Mouse (Mus musculus) liver, embryonic 11.5 days (tissue): ENCODE results near the gene Fam180a. TPM values are rescaled to one million over a fixed set of nuclear protein-coding genes. Genes with fewer than 3 reads are reported as not detected.

Experiments
- ATAC-seq: fragments of 200-750 bp; cut with Nextera tagmentation; replicated peaks from 2 replicates; pipeline ENCODE4 v1.8.0; 2017; ENCODE audit warnings: moderate number of reproducible peaks, mild to moderate bottlenecking, moderate TSS enrichment, moderate library complexity; ENCODE audit not compliant: low FRiP score
- DNase-seq: peaks from one replicate; pipeline ENCODE4 v3.0.0-alpha.2; 2017; ENCODE audit warnings: low spot score
- H3K27ac ChIP-seq: fragments of 300-500 bp; sonication (generic); 2 replicates; pipeline ENCODE4 v1.5.1; 2014; ENCODE audit warnings: mild to moderate bottlenecking, low read depth, low read length, control low read depth
- H3K27me3 ChIP-seq: fragments of 300-500 bp; sonication (generic); replicated peaks from 2 replicates; pipeline ENCODE4 v1.6.1; 2014; ENCODE audit warnings: low read length, mixed read lengths; ENCODE audit not compliant: control insufficient read depth, insufficient read depth
- H3K36me3 ChIP-seq: fragments of 300-500 bp; sonication (generic); 2 replicates; pipeline ENCODE4 v1.6.1; 2014; ENCODE audit warnings: mild to moderate bottlenecking, low read length, moderate library complexity, mixed read lengths; ENCODE audit not compliant: control insufficient read depth, insufficient read depth
- H3K4me1 ChIP-seq: fragments of 300-500 bp; sonication (generic); replicated peaks from 2 replicates; pipeline ENCODE4 v1.6.1; 2014; ENCODE audit warnings: low read length, mixed read lengths; ENCODE audit not compliant: control insufficient read depth, insufficient read depth
- H3K4me2 ChIP-seq: fragments of 300-500 bp; sonication (generic); 2 replicates; pipeline ENCODE4 v1.6.1; 2014; ENCODE audit warnings: mild to moderate bottlenecking, control low read depth, moderate library complexity
- H3K4me3 ChIP-seq: fragments of 300-500 bp; sonication (generic); 2 replicates; pipeline ENCODE4 v1.5.1; 2014; ENCODE audit warnings: low read depth, low read length, control low read depth
- H3K9ac ChIP-seq: fragments of 300-500 bp; sonication (generic); 2 replicates; pipeline ENCODE4 v1.6.1; 2014; ENCODE audit warnings: low read depth, low read length, control low read depth
- H3K9me3 ChIP-seq: fragments of 300-500 bp; sonication (generic); 2 replicates; pipeline ENCODE4 v1.6.1; 2016; ENCODE audit warnings: low read length, inconsistent platforms, mixed read lengths; ENCODE audit not compliant: control insufficient read depth
- WGBS: fragments of 180-500 bp; shearing (Covaris S2); extraction: QIAGEN DNeasy Blood & Tissue Kit; methylation state at CpG from one replicate; pipeline ENCODE4 v1.1.7; 2014; 5-methylcytosine and 5-hydroxymethylcytosine counted together
- polyA plus RNA-seq: library from polyadenylated mRNA; unstranded; fragments of >200 nt; fragmentation: Nextera tagmentation; extraction: Ambion mirVana; gene quantifications from 2 replicates; pipeline ENCODE4 v1.2.1, GENCODE M21; 2014

The Fam180a gene
- polyA plus RNA-seq, 1 experiment from 2014 or later, result not detected

GRCm38 (mm10) chr6:35288114-35288761 is 37.7 kb downstream of the Fam180a start:
- Histone ChIP-seq H3K36me3 (no peaks in the 10 kb centered on the region), H3K4me1 (no peaks in the 10 kb centered on the region; the same call in 1 of the 2 replicates), H3K4me3 (no peak overlapping the region), H3K27me3 (no peaks in the 10 kb centered on the region), H3K4me2 (no peak overlapping the region), H3K9me3 (no peaks in the 10 kb centered on the region), H3K9ac (no peak overlapping the region), H3K27ac (no peak overlapping the region)
- ATAC-seq, result no peak
- DNase-seq, result no peak
- WGBS, result 69% methylated on average over 11 of the region's 11 CpGs

GRCm38 (mm10) chr6:35279306-35279705 is 46.6 kb downstream of the Fam180a start:
- no peaks in the 10 kb centered on the region for H3K4me1 ChIP-seq
- H3K4me2 ChIP-seq, result no peak overlapping the region
- H3K27me3 ChIP-seq, result no peaks in the 10 kb centered on the region
- H3K36me3 ChIP-seq, result no peaks in the 10 kb centered on the region
- ATAC-seq (no peak), DNase-seq (no peak)
- 68% methylated on average over 10 of the region's 10 CpGs for WGBS
- H3K4me3 ChIP-seq, result no peak overlapping the region
- no peak overlapping the region for H3K9ac ChIP-seq
- H3K9me3 ChIP-seq, result no peaks in the 10 kb centered on the region
- no peak overlapping the region for H3K27ac ChIP-seq

- Histone ChIP-seq H3K27ac (no peak overlapping the region), H3K36me3 (no peaks in the 10 kb centered on the region), H3K9me3 (no peaks in the 10 kb centered on the region), H3K4me2 (no peak overlapping the region), H3K9ac (no peak overlapping the region), H3K4me1 (no peaks in the 10 kb centered on the region), H3K27me3 (no peaks in the 10 kb centered on the region), H3K4me3 (no peak overlapping the region)
- ATAC-seq (no peak), DNase-seq (no peak)
- WGBS, result 61% methylated on average over 9 of the region's 10 CpGs
Measured at GRCm38 (mm10) chr6:35277903-35278587, 47.9 kb downstream of the Fam180a start.

DNA sequence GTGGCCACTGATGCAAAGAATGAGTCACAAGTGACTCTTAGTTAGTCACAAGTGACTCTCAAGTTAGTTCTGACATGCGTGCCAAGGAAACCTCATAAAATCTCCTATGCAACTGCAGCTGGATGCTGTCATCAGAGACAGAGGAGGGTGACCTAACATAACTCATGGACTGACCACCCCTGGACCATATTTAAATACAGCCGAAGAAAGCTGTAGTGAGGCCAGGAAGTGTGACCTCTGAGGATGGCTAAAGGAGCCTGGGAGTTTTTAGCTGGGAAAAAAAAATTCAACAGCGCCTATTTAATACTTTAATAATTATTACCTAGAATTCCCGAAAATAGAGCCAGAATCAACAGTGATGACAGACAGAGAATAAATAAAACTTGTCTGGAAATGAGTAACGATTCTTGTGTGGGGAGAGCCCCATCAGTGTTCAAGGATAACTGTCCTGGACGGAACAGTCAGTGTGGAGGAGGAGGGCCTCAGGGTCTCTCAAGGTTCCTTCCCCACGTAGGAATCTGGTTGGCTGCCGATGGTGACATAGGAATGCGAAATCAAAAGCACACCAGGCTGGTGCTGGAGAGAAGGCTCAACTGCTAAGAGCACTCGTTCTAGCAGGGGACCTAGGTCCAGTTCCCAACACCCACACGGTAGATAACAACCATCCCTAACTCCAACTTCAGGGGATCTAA is 52.4 kb downstream of the Fam180a start:
- Histone ChIP-seq H3K4me1 (no peaks in the 10 kb centered on the region), H3K4me3 (no peak overlapping the region), H3K4me2 (no peak overlapping the region), H3K27me3 (no peaks in the 10 kb centered on the region), H3K36me3 (no peaks in the 10 kb centered on the region), H3K9me3 (no peaks in the 10 kb centered on the region), H3K9ac (no peak overlapping the region), H3K27ac (no peak overlapping the region)
- DNase-seq, result no peak
- WGBS, result 73% methylated on average over 11 of the region's 11 CpGs
- ATAC-seq, result no peak

- no peaks in the 10 kb centered on the region for H3K27me3 ChIP-seq
- H3K4me1 ChIP-seq, result no peaks in the 10 kb centered on the region
- H3K9ac ChIP-seq, result no peak overlapping the region
- no peaks in the 10 kb centered on the region for H3K36me3 ChIP-seq
- H3K4me2 ChIP-seq, result no peak overlapping the region
- H3K27ac ChIP-seq, result no peak overlapping the region
- no peaks in the 10 kb centered on the region for H3K9me3 ChIP-seq
- H3K4me3 ChIP-seq, result no peak overlapping the region
- ATAC-seq, result no peak
- 83% methylated on average over 20 of the region's 20 CpGs for WGBS
- DNase-seq, result no peak
Measured at GRCm38 (mm10) chr6:35271868-35272765, 53.8 kb downstream of the Fam180a start.

GRCm38 (mm10) chr6:35271094-35271855 is 54.7 kb downstream of the Fam180a start:
- no peaks in the 10 kb centered on the region for H3K27me3 ChIP-seq
- WGBS, result 85% methylated on average over 12 of the region's 12 CpGs
- H3K9me3 ChIP-seq, result no peaks in the 10 kb centered on the region
- DNase-seq, result no peak
- ATAC-seq, result no peak
- no peaks in the 10 kb centered on the region for H3K4me1 ChIP-seq
- H3K4me2 ChIP-seq, result no peak overlapping the region
- H3K4me3 ChIP-seq, result no peak overlapping the region
- no peak overlapping the region for H3K27ac ChIP-seq
- no peaks in the 10 kb centered on the region for H3K36me3 ChIP-seq
- H3K9ac ChIP-seq, result no peak overlapping the region

GRCm38 (mm10) chr6:35269643-35270042 is 56.3 kb downstream of the Fam180a start:
- Histone ChIP-seq H3K9ac (no peak overlapping the region), H3K9me3 (no peaks in the 10 kb centered on the region), H3K4me2 (no peak overlapping the region), H3K4me1 (no peaks in the 10 kb centered on the region), H3K27ac (no peak overlapping the region), H3K27me3 (no peaks in the 10 kb centered on the region), H3K36me3 (no peaks in the 10 kb centered on the region), H3K4me3 (no peak overlapping the region)
- WGBS, result 65% methylated on average over 13 of the region's 13 CpGs
- DNase-seq, result no peak
- no peak for ATAC-seq

DNA sequence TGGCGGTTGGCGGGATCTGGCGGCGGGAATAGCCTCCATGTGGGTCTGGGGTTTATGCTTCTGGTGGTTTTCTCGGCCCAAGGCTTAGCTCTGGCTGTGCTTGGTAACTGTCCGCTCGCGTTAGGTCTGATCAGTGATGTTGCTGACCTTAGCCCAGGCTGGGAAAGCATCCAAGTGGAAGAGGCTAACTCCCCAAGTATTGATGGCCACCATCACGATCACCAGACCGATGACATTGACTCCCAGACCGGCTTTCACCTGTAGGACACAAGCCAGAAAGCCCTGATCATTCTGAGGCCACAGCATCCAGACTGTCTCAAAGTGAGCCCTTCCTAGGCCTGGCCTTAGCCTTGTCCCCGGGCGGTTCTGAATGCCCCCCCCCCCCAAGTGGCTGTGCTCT is 57.2 kb downstream of the Fam180a start:
- no peak overlapping the region for H3K4me3 ChIP-seq

More for the DNA sequence above, 57.2 kb downstream of the Fam180a start:
- Histone ChIP-seq H3K4me2 (no peak overlapping the region), H3K9ac (no peak overlapping the region), H3K27ac (no peak overlapping the region), H3K4me1 (no peaks in the 10 kb centered on the region), H3K27me3 (no peaks in the 10 kb centered on the region), H3K9me3 (no peaks in the 10 kb centered on the region), H3K36me3 (0 out of 2 replicates have a peak, but pooled peaks cover under 1% of the 10 kb centered on the region)
- no peak for ATAC-seq
- 91% methylated on average over 13 of the region's 13 CpGs for WGBS
- DNase-seq, result no peak
